Mouse (Mus musculus) hindbrain, embryonic 10.5 days (tissue): ENCODE results near the gene Engase. TPM values are rescaled to one million over a fixed set of nuclear protein-coding genes. Genes with fewer than 3 reads are reported as not detected.

ENCODE experiments used
- DNase-seq: peaks from one replicate; pipeline ENCODE4 v3.0.0-alpha.2; 2017; ENCODE audit warnings: low spot score
- H3K27ac ChIP-seq: fragments of 300-500 bp; sonication (generic); 2 replicates; pipeline ENCODE4 v1.5.1; 2016; ENCODE audit warnings: mild to moderate bottlenecking, moderate library complexity
- H3K27me3 ChIP-seq: fragments of 300-500 bp; sonication (generic); 2 replicates; pipeline ENCODE4 v1.6.1; 2016; ENCODE audit warnings: mild to moderate bottlenecking; ENCODE audit not compliant: poor library complexity, insufficient read depth, severe bottlenecking
- H3K36me3 ChIP-seq: fragments of 300-500 bp; sonication (generic); 2 replicates; pipeline ENCODE4 v1.6.1; 2016; ENCODE audit warnings: mild to moderate bottlenecking, moderate library complexity
- H3K4me1 ChIP-seq: fragments of 300-500 bp; sonication (generic); replicated peaks from 2 replicates; pipeline ENCODE4 v1.6.1; 2016; ENCODE audit warnings: mild to moderate bottlenecking
- H3K4me3 ChIP-seq: fragments of 300-500 bp; sonication (generic); 2 replicates; pipeline ENCODE4 v1.5.1; 2016; ENCODE audit warnings: mild to moderate bottlenecking, moderate library complexity
- H3K9me3 ChIP-seq: fragments of 300-500 bp; sonication (generic); 2 replicates; pipeline ENCODE4 v1.6.1; 2016; ENCODE audit warnings: mild to moderate bottlenecking, moderate library complexity
- WGBS: fragments of 180-500 bp; shearing (Covaris S2); methylation state at CpG from one replicate; pipeline ENCODE4 v1.1.7; 2016; 5-methylcytosine and 5-hydroxymethylcytosine counted together
- polyA plus RNA-seq: library from polyadenylated mRNA; unstranded; fragments of >200 nt; fragmentation: Nextera tagmentation; extraction: Ambion mirVana; gene quantifications from 2 replicates; pipeline ENCODE4 v1.2.1, GENCODE M21; 2016

The Engase gene
- polyA plus RNA-seq = 8.7 and 8.9 TPM in 2 replicates

GRCm38 (mm10) chr11:118476396-118477373, at the start of gene Engase:
TSS of gene Engase (plus strand) at chr11:118476829.
- no peaks in the 10 kb centered on the region for H3K9me3 ChIP-seq
- 2% methylated on average over 57 of the region's 57 CpGs for WGBS
- peaks cover 21% of the 10 kb centered on the region for H3K36me3 ChIP-seq
- H3K27me3 ChIP-seq = 0 out of 2 replicates have a peak, but pooled peaks cover 6% of the 10 kb centered on the region
- peak within 1 kb of the TSS; percentile 86 for H3K27ac ChIP-seq
- peak; percentile 96 for DNase-seq
- H3K4me1 ChIP-seq = peaks cover 31% of the 10 kb centered on the region
- peak within 1 kb of the TSS; percentile 83 for H3K4me3 ChIP-seq

GRCm38 (mm10) chr11:118427266-118427779, 49.3 kb upstream of the Engase start:
- 39% methylated on average over 3 of the region's 3 CpGs for WGBS
- no peak for DNase-seq
- no peaks in the 10 kb centered on the region for H3K9me3 ChIP-seq
- H3K27ac ChIP-seq = peak overlapping the region; percentile 67; the same call in 1 of the 2 replicates
- peaks cover 71% of the 10 kb centered on the region for H3K4me1 ChIP-seq
- no peaks in the 10 kb centered on the region for H3K36me3 ChIP-seq
- peaks cover 34% of the 10 kb centered on the region for H3K27me3 ChIP-seq
- H3K4me3 ChIP-seq = no peak overlapping the region

GRCm38 (mm10) chr11:118427986-118428385, 48.6 kb upstream of the Engase start, which contains the start of gene C1qtnf1:
TSS of gene C1qtnf1 (plus strand) at chr11:118428203.
- Histone ChIP-seq H3K27me3 (peaks cover 34% of the 10 kb centered on the region), H3K4me1 (peaks cover 71% of the 10 kb centered on the region), H3K27ac (peak within 1 kb of the TSS; percentile 67), H3K9me3 (no peaks in the 10 kb centered on the region), H3K36me3 (no peaks in the 10 kb centered on the region), H3K4me3 (peak within 1 kb of the TSS; percentile 38)
- DNase-seq = peak; percentile 20
- WGBS = 1% methylated on average over 8 of the region's 8 CpGs

- Histone ChIP-seq H3K27me3 (peaks cover 34% of the 10 kb centered on the region), H3K4me3 (peak overlapping the region; percentile 38), H3K27ac (peak overlapping the region; percentile 67), H3K9me3 (no peaks in the 10 kb centered on the region), H3K4me1 (peaks cover 71% of the 10 kb centered on the region), H3K36me3 (no peaks in the 10 kb centered on the region)
- DNase-seq = peak; percentile 15
- 10% methylated on average over 11 of the region's 11 CpGs for WGBS
Observed at GRCm38 (mm10) chr11:118428460-118428868, 48.2 kb upstream of the Engase start.

GRCm38 (mm10) chr11:118428944-118429709, 47.5 kb upstream of the Engase start:
- H3K27ac ChIP-seq = 0 out of 2 replicates have a peak overlapping the region, but pooled peaks have one; percentile 8

GRCm38 (mm10) chr11:118430291-118430885, 46.2 kb upstream of the Engase start:
- Histone ChIP-seq H3K27ac (no peak overlapping the region), H3K36me3 (no peaks in the 10 kb centered on the region), H3K4me3 (no peak overlapping the region), H3K4me1 (peaks cover 74% of the 10 kb centered on the region), H3K27me3 (peaks cover 39% of the 10 kb centered on the region), H3K9me3 (no peaks in the 10 kb centered on the region)
- no peak for DNase-seq
- WGBS = 60% methylated on average over 4 of the region's 4 CpGs

More at GRCm38 (mm10) chr11:118428944-118429709, 47.5 kb upstream of the Engase start:
- peaks cover 71% of the 10 kb centered on the region for H3K4me1 ChIP-seq
- H3K4me3 ChIP-seq = peak overlapping the region; percentile 38; the same call in 1 of the 2 replicates
- H3K36me3 ChIP-seq = no peaks in the 10 kb centered on the region
- 57% methylated on average over 8 of the region's 8 CpGs for WGBS
- H3K9me3 ChIP-seq = no peaks in the 10 kb centered on the region
- no peak for DNase-seq
- peaks cover 34% of the 10 kb centered on the region for H3K27me3 ChIP-seq

- Histone ChIP-seq H3K27me3 (peaks cover 34% of the 10 kb centered on the region), H3K4me1 (peaks cover 74% of the 10 kb centered on the region), H3K9me3 (no peaks in the 10 kb centered on the region), H3K36me3 (no peaks in the 10 kb centered on the region), H3K27ac (peak overlapping the region; percentile 59), H3K4me3 (no peak overlapping the region)
- 80% methylated on average over 16 of the region's 16 CpGs for WGBS
- no peak for DNase-seq
Observed at GRCm38 (mm10) chr11:118431100-118431948, 45.3 kb upstream of the Engase start.

GRCm38 (mm10) chr11:118433398-118433868, 43.2 kb upstream of the Engase start:
- Histone ChIP-seq H3K27ac (peak overlapping the region; percentile 23; the same call in 1 of the 2 replicates), H3K27me3 (peaks cover 31% of the 10 kb centered on the region), H3K4me1 (peaks cover 73% of the 10 kb centered on the region), H3K4me3 (peak overlapping the region; percentile 23), H3K36me3 (no peaks in the 10 kb centered on the region), H3K9me3 (no peaks in the 10 kb centered on the region)
- DNase-seq = no peak
- 77% methylated on average over 10 of the region's 10 CpGs for WGBS

- Histone ChIP-seq H3K9me3 (no peaks in the 10 kb centered on the region), H3K4me1 (peaks cover 73% of the 10 kb centered on the region), H3K36me3 (no peaks in the 10 kb centered on the region), H3K27me3 (peaks cover 26% of the 10 kb centered on the region), H3K27ac (peak overlapping the region; percentile 23; the same call in 1 of the 2 replicates), H3K4me3 (peak overlapping the region; percentile 23; the same call in 1 of the 2 replicates)
- DNase-seq = no peak
- WGBS = 59% methylated on average over 13 of the region's 13 CpGs
Observed at GRCm38 (mm10) chr11:118434093-118434492, 42.5 kb upstream of the Engase start.

GRCm38 (mm10) chr11:118436471-118436935, 40.1 kb upstream of the Engase start:
- Histone ChIP-seq H3K27me3 (peaks cover 20% of the 10 kb centered on the region), H3K4me1 (peaks cover 67% of the 10 kb centered on the region), H3K4me3 (no peak overlapping the region), H3K9me3 (no peaks in the 10 kb centered on the region), H3K27ac (peak overlapping the region; percentile 71), H3K36me3 (no peaks in the 10 kb centered on the region)
- peak; percentile 36 for DNase-seq
- 40% methylated on average over 6 of the region's 6 CpGs for WGBS
